Mouse (Mus musculus) lung, adult 2 months (tissue): ENCODE measurements around the gene Sall2. TPM values are rescaled to one million over a fixed set of nuclear protein-coding genes. Genes with fewer than 3 reads are reported as not detected.
A peak's percentile ranks its signal among the peaks of the same experiment; 100 is the strongest.
"Not testable (repeated sequence)": the region's sequence is repeated elsewhere in the genome, so short reads cannot be mapped to it uniquely, and the experiment has no call there.

Experiments used
- DNase-seq: peaks from one replicate; pipeline ENCODE4 v3.0.0; 2022
- H3K4me1 ChIP-seq: fragments of 200-500 bp; 2 replicates; pipeline ENCODE4 v1.6.1; 2011; ENCODE audit warnings: low read length; ENCODE audit not compliant: control insufficient read depth, insufficient read depth
- H3K4me3 ChIP-seq: fragments of 200-500 bp; replicated peaks from 2 replicates; pipeline ENCODE3; 2011; ENCODE audit warnings: low read depth, mild to moderate bottlenecking, control low read depth, low read length; ENCODE audit errors: extremely low read depth
- CTCF ChIP-seq: fragments of 200-500 bp; IDR thresholded peaks from 2 replicates; pipeline ENCODE4 v1.5.1; 2011; ENCODE audit warnings: mild to moderate bottlenecking, low read length, control low read depth; ENCODE audit not compliant: insufficient read depth
- POLR2A ChIP-seq: fragments of 200-500 bp; IDR thresholded peaks from 2 replicates; pipeline ENCODE4 v1.6.1; 2011; ENCODE audit warnings: low read depth, mild to moderate bottlenecking, control low read depth, low read length, borderline replicate concordance; ENCODE audit errors: extremely low read depth
- WGBS: fragments of 180-500 bp; shearing (Covaris S2); methylation state at CpG from one replicate; pipeline ENCODE4 v1.1.7; 2018; 5-methylcytosine and 5-hydroxymethylcytosine counted together
- polyA plus RNA-seq: library from polyadenylated mRNA; depleted of rRNA; stranded (reverse); fragments of >200 nt; gene quantifications from 2 replicates; pipeline ENCODE4 v1.2.3, GENCODE M21; 2012; rRNA removed

Sall2 gene
- polyA plus RNA-seq, 1 experiment: 8.1 TPM

- no peak for TF ChIP-seq CTCF
- peak; percentile 15; the same call in 1 of the 2 replicates for TF ChIP-seq POLR2A
- Histone ChIP-seq H3K4me1 (peaks cover 3% of the 10 kb centered on the region), H3K4me3 (peak within 1 kb of the TSS; percentile 84)
- DNase-seq: peak; percentile 87
- WGBS: under 1% methylated on average over 46 of the region's 46 CpGs
Observed at GRCm38 (mm10) chr14:52304644-52305271, 23.8 kb downstream of the Sall2 start, which contains the start of gene Mettl3. Mettl3 (minus strand) TSS chr14:52305128.

GRCm38 (mm10) chr14:52303517-52303916 is 25.0 kb downstream of the Sall2 start:
- H3K4me3 ChIP-seq, DNase-seq, H3K4me1 ChIP-seq: not testable (repeated sequence)
- WGBS: 88% methylated on average over 3 of the region's 3 CpGs

GRCm38 (mm10) chr14:52295558-52296264 is 32.9 kb downstream of the Sall2 start:
- 67% methylated on average over 6 of the region's 6 CpGs for WGBS
- Histone ChIP-seq H3K4me1 (no peaks in the 10 kb centered on the region), H3K4me3 (no peak overlapping the region)
- no peak for TF ChIP-seq POLR2A
- TF ChIP-seq CTCF: no peak
- DNase-seq: no peak

- DNase-seq: no peak
- 69% methylated on average over 3 of the region's 3 CpGs for WGBS
- peaks cover 3% of the 10 kb centered on the region for H3K4me1 ChIP-seq
- no peak for TF ChIP-seq POLR2A
- TF ChIP-seq CTCF: no peak
- no peak overlapping the region for H3K4me3 ChIP-seq
Observed at GRCm38 (mm10) chr14:52284191-52284590, 44.4 kb downstream of the Sall2 start.

- WGBS: 96% methylated on average over 5 of the region's 5 CpGs
- no peak for TF ChIP-seq CTCF
- TF ChIP-seq POLR2A: no peak
- DNase-seq: no peak
- Histone ChIP-seq H3K4me3 (no peak overlapping the region), H3K4me1 (peaks cover 3% of the 10 kb centered on the region)
Observed at GRCm38 (mm10) chr14:52283629-52284028, 44.9 kb downstream of the Sall2 start.

- no peak for TF ChIP-seq CTCF
- TF ChIP-seq POLR2A: no peak
Observed at GRCm38 (mm10) chr14:52279747-52280120, 48.8 kb downstream of the Sall2 start.

GRCm38 (mm10) chr14:52278932-52279746 is 49.4 kb downstream of the Sall2 start, which contains the start of the genes Tox4 and Rab2b:
Tox4 (plus strand) TSS chr14:52279146.
Rab2b (minus strand) TSS chr14:52279545.
- peak within 1 kb of the TSS; percentile 93 for H3K4me3 ChIP-seq
- under 1% methylated on average over 66 of the region's 66 CpGs for WGBS
- H3K4me1 ChIP-seq: peaks cover 3% of the 10 kb centered on the region
- TF ChIP-seq CTCF (peak; percentile 92), POLR2A (peak; percentile 97)
- DNase-seq: peak; percentile 98

More at GRCm38 (mm10) chr14:52279747-52280120, 48.8 kb downstream of the Sall2 start:
- DNase-seq: no peak
- Histone ChIP-seq H3K4me3 (peak overlapping the region; percentile 93), H3K4me1 (peaks cover 3% of the 10 kb centered on the region)
- 2% methylated on average over 21 of the region's 21 CpGs for WGBS

- TF ChIP-seq POLR2A (no peak), CTCF (no peak)
- WGBS: 92% methylated on average over 4 of the region's 4 CpGs
Observed at GRCm38 (mm10) chr14:52277210-52277609, 51.4 kb downstream of the Sall2 start.

GRCm38 (mm10) chr14:52272781-52273180 is 55.8 kb downstream of the Sall2 start:
- H3K4me1 ChIP-seq: no peaks in the 10 kb centered on the region
- DNase-seq: no peak
- 62% methylated on average over 3 of the region's 3 CpGs for WGBS
- no peak for TF ChIP-seq POLR2A
- no peak for TF ChIP-seq CTCF
- H3K4me3 ChIP-seq: no peak overlapping the region

More at GRCm38 (mm10) chr14:52277210-52277609, 51.4 kb downstream of the Sall2 start:
- no peak for DNase-seq
- Histone ChIP-seq H3K4me1 (peaks cover 3% of the 10 kb centered on the region), H3K4me3 (no peak overlapping the region)

Other genes starting within 250 kb of the Sall2 start
- gene Hnrnpc, start 224.7 kb downstream of the Sall2 start, polyA plus RNA-seq: 50.1 and 83.7 TPM in 2 replicates
- gene Rpgrip1, start 218.1 kb downstream of the Sall2 start, polyA plus RNA-seq: 2.5 TPM in 2 replicates
- 5.8 and 10.8 TPM in 2 replicates for gene Supt16, start 131.3 kb downstream of the Sall2 start, polyA plus RNA-seq
- 23.6 and 32.9 TPM in 2 replicates for gene Chd8, start 71.0 kb downstream of the Sall2 start, polyA plus RNA-seq
- 23.0 and 32.0 TPM in 2 replicates for gene Tox4, start 49.6 kb downstream of the Sall2 start, polyA plus RNA-seq
- 7.7 and 13.0 TPM in 2 replicates for gene Rab2b, start 49.2 kb downstream of the Sall2 start, polyA plus RNA-seq
- 20.3 and 22.7 TPM in 2 replicates for gene Mettl3, start 23.6 kb downstream of the Sall2 start, polyA plus RNA-seq
- not detected in 2 replicates for gene Olfr1513, start 27.6 kb upstream of the Sall2 start, polyA plus RNA-seq
- gene Olfr1512, start 50.4 kb upstream of the Sall2 start, polyA plus RNA-seq: not detected in 2 replicates
- not detected in 2 replicates for gene Olfr1511, start 68.6 kb upstream of the Sall2 start, polyA plus RNA-seq
- not detected in 2 replicates for gene Olfr1510, start 85.6 kb upstream of the Sall2 start, polyA plus RNA-seq
- gene Olfr1509, start 114.2 kb upstream of the Sall2 start, polyA plus RNA-seq: not detected in 2 replicates
- not detected in 2 replicates for gene Olfr1508, start 138.7 kb upstream of the Sall2 start, polyA plus RNA-seq
- gene Olfr1507, start 167.0 kb upstream of the Sall2 start, polyA plus RNA-seq: not detected in 2 replicates